Mouse (Mus musculus): ENCODE data around the gene Tnfrsf9. TPM values are rescaled to one million over a fixed set of nuclear protein-coding genes. Genes with fewer than 3 reads are reported as not detected.

Tnfrsf9 gene
- polyA plus RNA-seq, 1 experiment from 2014 or later, result 0.54 TPM

- H3K4me3 ChIP-seq (replicated peaks), result no peak overlapping the region
- peaks cover 22% of the 10 kb centered on the region for H3K9me3 ChIP-seq
- no peak overlapping the region for H3K27ac ChIP-seq
- no peak for ATAC-seq (ENCODE audit: low FRiP score)
- peaks cover 4% of the 10 kb centered on the region; the same call in 1 of the 2 replicates for H3K36me3 ChIP-seq (replicated peaks)
- H3K9ac ChIP-seq, result no peak overlapping the region
- 83% methylated on average over 10 of the region's 10 CpGs for WGBS
- no peaks in the 10 kb centered on the region for H3K27me3 ChIP-seq
- peaks cover 12% of the 10 kb centered on the region for H3K4me1 ChIP-seq
- H3K4me2 ChIP-seq, result no peak overlapping the region
Observed at GRCm38 (mm10) chr4:150875393-150875792, 39.0 kb upstream of the Tnfrsf9 start.

GRCm38 (mm10) chr4:150879631-150880030 is 34.7 kb upstream of the Tnfrsf9 start:
- H3K4me1 ChIP-seq, result no peaks in the 10 kb centered on the region
- no peak overlapping the region for H3K4me3 ChIP-seq (replicated peaks)
- no peak overlapping the region for H3K27ac ChIP-seq
- H3K27me3 ChIP-seq, result no peaks in the 10 kb centered on the region
- H3K4me2 ChIP-seq, result no peak overlapping the region
- 97% methylated on average over 22 of the region's 22 CpGs for whole genome bisulfite sequencing
- no peak overlapping the region for H3K9ac ChIP-seq
- no peak for ATAC-seq (ENCODE audit: low FRiP score)
- peaks cover 4% of the 10 kb centered on the region; the same call in 1 of the 2 replicates for H3K36me3 ChIP-seq (replicated peaks)
- peaks cover 22% of the 10 kb centered on the region for H3K9me3 ChIP-seq

- 86% methylated on average over 5 of the region's 5 CpGs for WGBS
- Histone ChIP-seq H3K9ac (no peak overlapping the region), H3K9me3 (peaks cover 22% of the 10 kb centered on the region), H3K4me1 (no peaks in the 10 kb centered on the region), H3K36me3 (replicated peaks) (peaks cover 4% of the 10 kb centered on the region; the same call in 1 of the 2 replicates), H3K4me3 (replicated peaks) (no peak overlapping the region), H3K27ac (no peak overlapping the region), H3K4me2 (no peak overlapping the region), H3K27me3 (no peaks in the 10 kb centered on the region)
- no peak for ATAC-seq (ENCODE audit: low FRiP score)
Observed at GRCm38 (mm10) chr4:150880364-150880763, 34.0 kb upstream of the Tnfrsf9 start.

GRCm38 (mm10) chr4:150882632-150883031 is 31.7 kb upstream of the Tnfrsf9 start:
- Histone ChIP-seq H3K27me3 (no peaks in the 10 kb centered on the region), H3K4me3 (replicated peaks) (no peak overlapping the region), H3K4me2 (no peak overlapping the region), H3K27ac (no peak overlapping the region), H3K4me1 (no peaks in the 10 kb centered on the region), H3K9me3 (peaks cover 22% of the 10 kb centered on the region), H3K9ac (no peak overlapping the region), H3K36me3 (replicated peaks) (peaks cover 4% of the 10 kb centered on the region; the same call in 1 of the 2 replicates)
- ATAC-seq (ENCODE audit: low FRiP score), result no peak
- WGBS, result 88% methylated on average over 5 of the region's 5 CpGs

GRCm38 (mm10) chr4:150887903-150888302 is 26.5 kb upstream of the Tnfrsf9 start:
- Histone ChIP-seq H3K27ac (no peak overlapping the region), H3K27me3 (no peaks in the 10 kb centered on the region), H3K9ac (no peak overlapping the region), H3K4me2 (no peak overlapping the region), H3K36me3 (replicated peaks) (no peaks in the 10 kb centered on the region), H3K4me3 (replicated peaks) (no peak overlapping the region), H3K4me1 (no peaks in the 10 kb centered on the region), H3K9me3 (no peaks in the 10 kb centered on the region)
- 74% methylated on average over 5 of the region's 5 CpGs for WGBS
- no peak for ATAC-seq (ENCODE audit: low FRiP score)

GRCm38 (mm10) chr4:150888492-150888891 is 25.9 kb upstream of the Tnfrsf9 start:
- Histone ChIP-seq H3K4me1 (no peaks in the 10 kb centered on the region), H3K36me3 (replicated peaks) (no peaks in the 10 kb centered on the region), H3K9ac (no peak overlapping the region), H3K4me3 (replicated peaks) (no peak overlapping the region), H3K27ac (no peak overlapping the region), H3K27me3 (no peaks in the 10 kb centered on the region), H3K4me2 (no peak overlapping the region), H3K9me3 (no peaks in the 10 kb centered on the region)
- ATAC-seq (ENCODE audit: low FRiP score), result no peak
- WGBS, result 84% methylated on average over 4 of the region's 4 CpGs

- no peaks in the 10 kb centered on the region for H3K36me3 ChIP-seq (replicated peaks)
- H3K4me3 ChIP-seq (replicated peaks), result no peak overlapping the region
- ATAC-seq (ENCODE audit: low FRiP score), result no peak
- H3K9ac ChIP-seq, result no peak overlapping the region
- H3K27ac ChIP-seq, result no peak overlapping the region
- no peak overlapping the region for H3K4me2 ChIP-seq
- H3K4me1 ChIP-seq, result no peaks in the 10 kb centered on the region
- no peaks in the 10 kb centered on the region for H3K27me3 ChIP-seq
- H3K9me3 ChIP-seq, result no peaks in the 10 kb centered on the region
- 57% methylated on average over 20 of the region's 20 CpGs for WGBS
Observed at GRCm38 (mm10) chr4:150889273-150889954, 24.9 kb upstream of the Tnfrsf9 start.

- ATAC-seq (ENCODE audit: low FRiP score), result no peak
- Histone ChIP-seq H3K4me2 (no peak overlapping the region), H3K9ac (no peak overlapping the region), H3K9me3 (no peaks in the 10 kb centered on the region), H3K4me1 (no peaks in the 10 kb centered on the region), H3K4me3 (replicated peaks) (no peak overlapping the region), H3K36me3 (replicated peaks) (no peaks in the 10 kb centered on the region), H3K27ac (no peak overlapping the region), H3K27me3 (no peaks in the 10 kb centered on the region)
- WGBS, result 72% methylated on average over 13 of the region's 13 CpGs
Observed at GRCm38 (mm10) chr4:150889955-150890315, 24.4 kb upstream of the Tnfrsf9 start.

GRCm38 (mm10) chr4:150891308-150891707 is 23.1 kb upstream of the Tnfrsf9 start:
- Histone ChIP-seq H3K9me3 (no peaks in the 10 kb centered on the region), H3K36me3 (replicated peaks) (peaks cover 7% of the 10 kb centered on the region; the same call in 1 of the 2 replicates), H3K9ac (no peak overlapping the region), H3K27me3 (no peaks in the 10 kb centered on the region), H3K4me2 (no peak overlapping the region), H3K27ac (no peak overlapping the region), H3K4me3 (replicated peaks) (no peak overlapping the region), H3K4me1 (no peaks in the 10 kb centered on the region)
- ATAC-seq (ENCODE audit: low FRiP score), result no peak
- 88% methylated on average over 5 of the region's 5 CpGs for WGBS

GRCm38 (mm10) chr4:150894718-150895501 is 19.5 kb upstream of the Tnfrsf9 start:
- no peaks in the 10 kb centered on the region for H3K9me3 ChIP-seq
- H3K27me3 ChIP-seq, result no peaks in the 10 kb centered on the region
- no peaks in the 10 kb centered on the region for H3K4me1 ChIP-seq
- no peak overlapping the region for H3K27ac ChIP-seq
- WGBS, result 74% methylated on average over 8 of the region's 8 CpGs
- ATAC-seq (ENCODE audit: low FRiP score), result no peak
- no peak overlapping the region for H3K4me3 ChIP-seq (replicated peaks)
- no peak overlapping the region for H3K9ac ChIP-seq
- peaks cover 37% of the 10 kb centered on the region for H3K36me3 ChIP-seq (replicated peaks)
- H3K4me2 ChIP-seq, result no peak overlapping the region

- Histone ChIP-seq H3K36me3 (replicated peaks) (peaks cover 58% of the 10 kb centered on the region), H3K27me3 (no peaks in the 10 kb centered on the region), H3K9me3 (no peaks in the 10 kb centered on the region), H3K27ac (no peak overlapping the region), H3K9ac (no peak overlapping the region), H3K4me2 (no peak overlapping the region), H3K4me3 (replicated peaks) (no peak overlapping the region), H3K4me1 (no peaks in the 10 kb centered on the region)
- WGBS, result 94% methylated on average over 26 of the region's 26 CpGs
- ATAC-seq (ENCODE audit: low FRiP score), result no peak
Observed at GRCm38 (mm10) chr4:150896896-150897624, 17.3 kb upstream of the Tnfrsf9 start.

GRCm38 (mm10) chr4:150898716-150899365 is 15.5 kb upstream of the Tnfrsf9 start:
- H3K27me3 ChIP-seq, result no peaks in the 10 kb centered on the region
- H3K36me3 ChIP-seq (replicated peaks), result peaks cover 76% of the 10 kb centered on the region
- WGBS, result 65% methylated on average over 13 of the region's 13 CpGs
- H3K9me3 ChIP-seq, result no peaks in the 10 kb centered on the region
- H3K4me3 ChIP-seq (replicated peaks), result no peak overlapping the region
- H3K4me2 ChIP-seq, result no peak overlapping the region
- no peak overlapping the region for H3K27ac ChIP-seq
- H3K9ac ChIP-seq, result no peak overlapping the region
- no peaks in the 10 kb centered on the region for H3K4me1 ChIP-seq
- ATAC-seq (ENCODE audit: low FRiP score), result no peak
